Mouse (Mus musculus) adrenal gland, adult 18-20 months (tissue): ENCODE measurements around the gene E030018B13Rik. TPM values are rescaled to one million over a fixed set of nuclear protein-coding genes. Genes with fewer than 3 reads are reported as not detected.

Source experiments
- DNase-seq, 2 experiments: peaks; one replicate each; pipeline ENCODE4 v3.0.0; 2021 to 2022; ENCODE audit warnings: low spot score in 2 of 2
- total RNA-seq, 2 experiments: library from RNA; stranded (reverse); gene quantifications; 1 replicate in 1 of 2; 2 replicates in 1 of 2; pipeline ENCODE4 v1.2.3; 2021

The E030018B13Rik gene
- total RNA-seq, 2 experiments from 2014 or later, result not detected

DNA sequence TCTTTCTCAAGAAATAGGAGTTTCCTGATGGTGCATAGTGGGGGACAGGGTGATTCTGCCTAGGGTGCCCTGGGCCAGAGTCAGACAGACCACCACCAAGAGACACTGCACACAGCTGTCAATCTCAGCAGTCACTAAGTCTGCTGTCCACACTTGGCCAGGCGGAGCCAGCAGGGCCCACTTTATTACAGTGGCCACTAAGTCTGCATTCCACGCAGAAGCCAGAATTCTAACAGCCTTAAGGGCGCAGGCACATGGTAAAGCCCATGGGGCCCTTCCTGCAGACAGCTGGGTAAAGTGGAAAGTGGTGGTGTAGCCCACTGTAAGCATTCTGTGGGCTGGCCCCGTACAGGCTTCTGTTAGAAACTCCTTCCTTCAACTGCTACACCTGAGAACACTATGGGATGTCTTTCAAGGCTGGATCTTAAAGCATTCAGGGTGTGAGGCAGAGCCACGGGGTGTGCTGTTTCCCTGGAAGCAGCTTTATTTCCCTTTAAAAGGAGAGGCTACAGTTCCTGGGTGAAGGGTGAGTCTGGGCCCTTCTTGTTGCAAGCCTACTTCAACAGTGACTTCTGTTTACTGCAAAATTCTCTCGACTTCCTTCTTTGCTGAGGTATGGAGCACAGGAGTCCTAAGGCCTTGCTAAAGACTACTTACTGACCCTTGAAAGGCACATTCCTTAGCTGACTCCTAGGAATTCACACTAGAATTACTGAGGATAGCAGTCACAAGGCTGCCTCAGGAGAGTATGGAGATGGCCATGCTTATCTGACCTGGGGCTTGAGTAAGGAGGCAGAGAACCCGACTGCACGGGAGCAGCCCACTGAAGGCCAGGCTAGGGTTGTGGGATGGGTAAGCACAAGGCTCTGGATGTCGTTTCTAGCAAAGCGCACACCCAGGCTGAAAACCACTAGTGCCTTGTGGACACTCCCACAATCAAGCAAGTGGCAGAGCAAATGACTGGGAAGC is 2.6 kb upstream of the E030018B13Rik start:
- no peak for DNase-seq

- DNase-seq, result no peak
Measured at GRCm38 (mm10) chr7:63914891-63915290, 1.8 kb upstream of the E030018B13Rik start.

DNA sequence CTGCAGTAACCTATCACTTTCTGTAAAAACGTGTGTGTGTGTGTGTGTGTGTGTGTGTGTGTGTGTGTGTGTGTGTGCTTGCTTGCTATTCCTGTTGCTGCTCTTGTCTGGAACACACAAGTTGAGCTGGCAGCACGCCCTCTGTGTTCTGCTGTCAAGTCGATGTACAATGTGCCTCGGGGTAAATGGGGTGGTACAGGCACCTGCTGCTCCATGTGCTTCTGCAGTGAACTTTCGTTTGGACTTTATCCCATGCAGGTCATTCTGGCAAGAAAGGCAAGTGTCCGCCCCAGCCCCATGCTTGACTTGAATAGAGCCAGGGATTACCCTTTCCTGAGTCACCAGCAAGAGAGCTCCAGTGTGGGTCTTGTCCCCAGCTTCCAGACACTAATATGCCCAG is 1.0 kb downstream of the E030018B13Rik start:
- DNase-seq, result no peak

DNA sequence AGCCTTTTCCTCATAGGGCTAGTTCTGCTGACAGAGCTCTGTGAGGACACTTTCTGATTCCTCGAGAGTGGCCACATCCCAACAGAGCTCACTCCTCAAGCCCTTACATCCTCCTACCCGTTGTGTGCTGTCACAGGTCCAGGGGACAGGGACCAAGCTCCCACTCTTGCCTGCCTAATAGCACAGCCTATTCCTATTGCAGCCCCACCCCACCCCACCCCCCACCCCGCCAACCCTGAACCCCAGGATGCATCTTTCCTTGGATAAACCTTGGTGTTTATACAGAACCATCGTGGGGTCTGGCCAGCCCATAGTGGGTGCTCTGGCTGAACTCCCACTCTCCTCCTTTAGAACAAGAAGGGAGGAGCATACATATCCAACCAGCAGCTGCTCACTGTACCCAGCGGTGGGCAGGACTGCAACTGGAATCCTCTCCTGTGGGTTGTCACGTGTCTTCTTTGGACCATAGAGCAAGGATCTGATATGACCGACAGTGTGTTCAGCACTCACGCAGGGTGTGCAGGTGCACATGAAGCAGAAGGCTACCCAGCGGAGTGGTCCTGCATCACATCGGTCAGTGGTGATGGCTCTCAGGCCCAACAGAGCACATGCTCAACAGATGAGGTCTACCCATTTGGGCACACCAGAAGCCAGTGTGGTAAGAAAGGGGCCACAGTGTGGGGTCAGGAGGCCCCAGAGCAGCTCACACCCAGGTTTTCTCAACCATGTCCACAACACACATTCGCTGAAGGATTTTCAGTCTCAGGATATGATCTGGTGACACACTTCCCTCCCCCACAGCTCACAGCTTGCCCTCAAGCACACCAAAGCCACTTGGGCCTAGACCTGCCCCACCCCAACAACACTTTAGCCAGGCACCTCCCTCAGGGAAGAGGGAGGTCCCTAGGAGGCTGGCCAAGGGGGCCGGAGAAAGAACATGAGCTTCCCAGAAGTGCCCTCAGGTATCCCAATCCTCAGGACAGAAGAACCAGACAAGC is 2.4 kb downstream of the E030018B13Rik start:
- DNase-seq, result no peak

DNA sequence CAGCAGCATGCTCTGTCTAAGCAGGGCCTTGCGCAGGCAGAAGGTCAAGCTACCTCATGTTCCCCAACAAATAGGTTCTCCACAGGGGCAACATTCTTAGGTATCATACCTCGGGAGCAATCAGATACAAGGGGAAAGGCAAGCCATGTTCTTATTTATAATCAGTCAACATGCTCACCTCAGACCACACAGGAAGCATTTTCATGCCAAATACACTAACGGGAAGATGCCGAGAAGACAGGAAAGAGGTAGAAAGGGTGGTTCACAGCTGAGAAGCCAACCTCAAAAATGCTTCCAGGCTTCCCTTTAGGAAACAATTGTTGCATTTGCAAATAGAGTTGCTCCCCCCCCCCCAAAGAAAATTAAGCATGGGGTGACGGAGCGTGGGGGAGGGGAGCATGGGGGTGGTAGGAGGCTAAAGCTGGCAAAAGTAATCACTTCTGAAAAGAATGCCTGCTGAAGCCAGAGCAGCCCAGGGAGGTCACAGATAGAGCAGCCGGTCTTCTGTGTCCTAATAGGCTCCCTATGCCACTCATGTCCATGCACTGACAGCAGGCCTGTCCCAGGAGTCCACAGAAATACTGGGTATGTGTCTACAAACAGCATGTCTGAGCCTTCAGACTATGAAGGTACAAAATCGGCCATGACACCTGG is 5.4 kb downstream of the E030018B13Rik start:
- DNase-seq, result no peak

DNA sequence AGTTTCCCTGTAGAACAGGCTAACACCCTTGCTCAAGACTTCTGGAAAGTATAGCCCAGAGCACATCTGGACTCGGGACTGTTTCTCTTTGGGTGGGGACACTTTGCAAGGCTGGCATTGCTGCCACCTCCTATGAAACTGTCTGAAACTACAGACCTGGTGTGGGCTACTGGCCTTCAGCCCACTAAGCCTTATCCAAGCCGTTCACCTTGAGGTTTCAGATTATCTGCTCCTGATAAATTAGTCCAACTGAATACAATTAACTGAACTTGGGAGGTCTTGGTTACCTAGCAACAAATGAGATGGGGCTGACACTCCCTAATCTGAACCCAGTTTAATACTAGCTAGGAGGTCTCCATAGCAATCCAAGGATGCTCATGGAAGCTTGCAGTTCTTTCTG is 5.9 kb downstream of the E030018B13Rik start:
- no peak for DNase-seq

DNA sequence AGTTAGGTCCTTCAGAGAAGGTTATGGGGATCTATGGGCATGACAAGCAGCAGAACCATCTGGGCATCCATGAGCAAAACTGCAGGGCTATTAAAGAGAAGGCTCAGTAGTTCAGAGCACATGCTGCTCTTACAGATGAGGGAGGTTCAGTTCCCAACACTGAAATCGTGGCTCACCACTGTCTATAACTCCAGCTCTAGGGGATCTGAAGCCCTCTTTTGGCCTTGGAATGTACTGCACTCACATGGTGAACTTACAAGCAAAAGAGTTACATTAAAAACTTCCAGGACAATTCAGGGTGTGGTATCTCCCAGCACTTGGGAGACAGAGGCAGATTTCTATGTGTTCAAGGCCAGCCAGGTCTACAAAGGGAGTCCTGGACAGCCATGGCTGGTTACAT is 6.3 kb downstream of the E030018B13Rik start:
- DNase-seq, result no peak

DNA sequence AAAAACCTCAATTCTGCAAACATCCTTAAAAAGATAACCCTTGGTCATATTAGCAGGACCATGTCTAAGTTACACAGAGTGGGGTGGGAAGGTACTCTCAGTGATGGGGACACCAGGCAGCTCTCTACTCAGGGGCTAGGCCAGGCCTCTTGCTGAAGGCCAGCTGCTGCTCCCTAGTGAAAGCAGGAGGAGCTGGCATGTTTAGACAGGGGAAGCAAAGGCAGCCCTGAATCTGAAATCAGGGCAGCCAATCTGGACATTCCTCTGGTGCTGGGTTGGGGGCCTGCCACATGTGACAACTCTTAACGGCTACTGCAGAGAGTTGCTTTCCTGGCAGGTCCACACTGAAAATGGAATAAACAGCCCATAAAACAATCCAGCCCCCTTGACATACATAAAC is 7.5 kb downstream of the E030018B13Rik start:
- no peak for DNase-seq

DNA sequence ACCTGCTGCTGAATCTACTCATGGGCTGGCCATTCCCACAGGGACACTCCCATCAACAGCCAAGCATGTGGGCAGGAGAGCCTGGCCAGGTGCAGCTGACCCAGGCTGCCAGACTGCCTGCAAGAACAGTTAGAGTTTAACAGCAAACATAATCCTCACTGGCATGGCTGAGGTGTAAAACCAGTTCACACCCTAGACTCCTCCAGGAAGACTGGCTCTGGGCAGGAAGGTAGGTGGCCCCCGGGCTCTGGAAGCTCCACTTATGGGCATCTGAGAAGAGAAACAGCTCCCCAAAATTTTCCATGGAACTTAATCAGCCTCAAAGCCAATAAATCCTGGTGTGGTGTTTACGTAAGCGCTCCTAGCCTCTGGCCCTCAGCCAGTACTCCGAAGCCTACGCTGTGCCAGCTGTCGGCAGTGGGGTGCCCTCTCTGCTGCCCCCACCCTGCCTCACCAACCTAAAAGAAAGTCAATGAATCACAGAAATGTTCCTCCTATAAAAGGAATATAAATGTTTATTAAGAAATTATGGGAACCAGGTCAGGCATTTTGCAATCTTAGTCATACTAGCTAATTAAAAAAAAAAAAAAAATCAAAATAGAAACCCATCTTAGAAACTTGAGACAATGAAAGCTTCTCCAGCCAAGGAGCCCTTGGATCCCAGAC is 8.2 kb downstream of the E030018B13Rik start:
- peak; percentile 78 to 80 for DNase-seq

GRCm38 (mm10) chr7:63925413-63926360 is 9.0 kb downstream of the E030018B13Rik start:
- DNase-seq, result no peak

DNA sequence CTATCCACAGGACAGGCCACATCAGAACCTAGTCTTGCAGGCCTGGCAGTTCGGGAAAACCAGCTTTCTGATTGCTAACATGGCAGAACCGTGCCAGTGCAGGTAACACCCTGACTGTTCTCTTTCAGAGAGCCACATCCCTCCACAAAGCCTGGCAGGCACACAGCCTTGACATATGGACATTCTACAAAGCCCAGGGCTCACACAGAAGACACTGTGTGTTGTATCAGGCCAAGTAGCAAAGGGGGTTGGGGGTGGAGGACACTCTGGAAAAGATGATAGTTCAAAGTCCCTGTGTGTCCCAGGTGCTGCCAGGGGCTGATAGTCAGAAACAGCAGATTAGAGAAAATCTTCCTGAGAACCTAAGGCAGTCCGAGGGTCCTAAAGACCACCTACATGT is 9.8 kb downstream of the E030018B13Rik start:
- no peak for DNase-seq

- DNase-seq, result no peak
Measured at GRCm38 (mm10) chr7:63927121-63927520, 10.5 kb downstream of the E030018B13Rik start.

GRCm38 (mm10) chr7:63929080-63929479 is 12.4 kb downstream of the E030018B13Rik start:
- DNase-seq, result no peak

GRCm38 (mm10) chr7:63930132-63930531 is 13.5 kb downstream of the E030018B13Rik start:
- DNase-seq, result no peak

GRCm38 (mm10) chr7:63930766-63931165 is 14.1 kb downstream of the E030018B13Rik start:
- no peak for DNase-seq

DNA sequence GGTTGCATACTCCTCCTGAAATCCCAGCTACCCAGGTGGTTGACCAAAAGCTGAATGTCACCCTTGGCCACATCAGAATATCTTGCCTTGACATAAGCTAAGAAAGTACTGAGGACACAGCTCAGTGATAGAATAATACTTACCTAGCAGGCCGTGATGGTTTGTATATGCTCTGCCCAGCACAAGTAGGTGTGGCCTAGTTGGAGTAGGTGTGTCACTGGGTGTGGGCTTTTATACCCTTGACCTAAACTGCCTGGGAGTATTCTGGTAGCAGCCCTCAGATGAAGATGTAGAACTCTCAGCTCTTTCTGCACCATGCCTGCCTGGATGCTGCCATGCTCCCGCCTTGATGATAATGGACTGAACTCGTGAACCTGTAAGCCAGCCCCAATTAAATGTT is 15.8 kb downstream of the E030018B13Rik start:
- no peak for DNase-seq

DNA sequence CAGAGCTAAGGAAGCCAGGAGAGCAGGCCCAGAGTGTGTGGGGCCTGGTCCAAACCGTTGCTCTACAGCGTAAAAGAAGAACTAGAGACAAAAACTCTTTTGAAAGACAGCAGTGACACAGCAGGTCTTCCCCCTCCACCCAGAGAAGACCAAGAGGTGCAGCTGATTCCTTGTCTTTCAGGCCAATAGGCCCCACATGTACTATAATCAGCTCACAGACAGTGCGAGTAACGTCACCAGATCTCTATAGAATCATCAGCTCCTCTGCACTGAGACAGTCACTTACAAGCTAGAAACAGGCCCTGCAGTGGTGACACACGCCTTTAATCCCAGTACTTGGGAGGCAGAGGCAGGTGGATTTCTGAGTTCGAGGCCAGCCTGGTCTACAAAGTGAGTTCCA is 17.2 kb downstream of the E030018B13Rik start:
- no peak for DNase-seq

DNA sequence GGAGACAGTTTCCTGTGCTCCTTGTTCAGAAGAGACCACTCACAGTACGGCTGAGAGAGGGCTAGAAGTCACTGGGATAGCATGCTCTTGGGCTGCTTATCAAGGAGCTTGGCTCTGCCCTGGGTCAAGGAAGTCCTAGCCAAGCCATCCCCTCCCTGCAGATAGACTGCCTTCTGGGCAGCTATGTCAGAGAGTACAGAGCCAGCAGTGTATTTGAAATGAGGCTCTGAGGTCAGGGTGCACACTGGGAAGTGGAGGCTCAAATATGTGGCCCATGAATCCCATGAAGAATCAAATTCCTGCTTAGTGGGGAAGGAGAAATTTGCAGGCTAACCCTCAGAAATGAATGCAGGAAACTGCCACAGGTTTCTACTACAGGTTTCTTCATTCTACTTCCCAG is 17.9 kb downstream of the E030018B13Rik start:
- no peak for DNase-seq

DNA sequence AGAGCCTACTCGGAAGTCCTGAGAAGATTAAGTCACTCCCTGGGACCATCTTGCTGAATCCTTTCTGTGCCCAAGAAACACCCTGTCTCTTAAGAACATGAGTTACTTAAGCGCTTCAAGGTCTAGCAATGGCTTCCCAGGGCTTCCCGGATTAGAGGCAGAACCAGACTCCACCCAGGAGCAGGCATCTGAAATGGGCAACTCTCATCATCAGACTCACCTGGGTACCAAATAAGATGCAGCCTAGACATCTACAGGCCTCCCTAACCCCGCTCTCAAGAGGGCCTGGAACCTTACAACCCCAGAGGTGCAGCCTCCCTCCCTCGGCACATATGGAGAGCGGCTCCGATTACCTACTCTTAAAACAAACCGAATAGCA is 19.1 kb downstream of the E030018B13Rik start:
- DNase-seq, result no peak
